Mouse (Mus musculus): ENCODE results near the gene Rtp4. TPM values are rescaled to one million over a fixed set of nuclear protein-coding genes. Genes with fewer than 3 reads are reported as not detected.

The Rtp4 gene
- total RNA-seq, 2 experiments from 2014 or later = 7.9 to 40.5 TPM

GRCm38 (mm10) chr16:23511166-23511935 is 8.7 kb upstream of the Rtp4 start:
- no peak for ATAC-seq (replicated peaks; ENCODE audit: low FRiP score, poor library complexity, severe bottlenecking)

GRCm38 (mm10) chr16:23513401-23513800 is 6.7 kb upstream of the Rtp4 start:
- ATAC-seq (replicated peaks; ENCODE audit: low FRiP score, poor library complexity, severe bottlenecking) = no peak

GRCm38 (mm10) chr16:23515766-23516165 is 4.3 kb upstream of the Rtp4 start:
- ATAC-seq (replicated peaks; ENCODE audit: low FRiP score, poor library complexity, severe bottlenecking) = no peak

- ATAC-seq (replicated peaks; ENCODE audit: low FRiP score, poor library complexity, severe bottlenecking) = no peak
These were observed 3.5 kb upstream of the Rtp4 start for GRCm38 (mm10) chr16:23516606-23517005.

GRCm38 (mm10) chr16:23517230-23517629 is 2.9 kb upstream of the Rtp4 start:
- ATAC-seq (replicated peaks; ENCODE audit: low FRiP score, poor library complexity, severe bottlenecking) = no peak

- ATAC-seq (replicated peaks; ENCODE audit: low FRiP score, poor library complexity, severe bottlenecking) = no peak
These were observed 2.1 kb upstream of the Rtp4 start for GRCm38 (mm10) chr16:23517754-23518566.

GRCm38 (mm10) chr16:23518567-23519369 is 1.3 kb upstream of the Rtp4 start:
- ATAC-seq (replicated peaks; ENCODE audit: low FRiP score, poor library complexity, severe bottlenecking) = no peak

- no peak for ATAC-seq (replicated peaks; ENCODE audit: low FRiP score, poor library complexity, severe bottlenecking)
These were observed 320 bp upstream of the Rtp4 start for GRCm38 (mm10) chr16:23519771-23520170.

GRCm38 (mm10) chr16:23521092-23521491 is 1.0 kb downstream of the Rtp4 start:
- no peak for ATAC-seq (replicated peaks; ENCODE audit: low FRiP score, poor library complexity, severe bottlenecking)

GRCm38 (mm10) chr16:23522081-23522480 is 2.0 kb downstream of the Rtp4 start:
- no peak for ATAC-seq (replicated peaks; ENCODE audit: low FRiP score, poor library complexity, severe bottlenecking)

- no peak for ATAC-seq (replicated peaks; ENCODE audit: low FRiP score, poor library complexity, severe bottlenecking)
These were observed 9.1 kb downstream of the Rtp4 start for GRCm38 (mm10) chr16:23529186-23529585.

GRCm38 (mm10) chr16:23533707-23534106 is 13.6 kb downstream of the Rtp4 start:
- no peak for ATAC-seq (replicated peaks; ENCODE audit: low FRiP score, poor library complexity, severe bottlenecking)

GRCm38 (mm10) chr16:23541046-23541445 is 21.0 kb downstream of the Rtp4 start:
- ATAC-seq (replicated peaks; ENCODE audit: low FRiP score, poor library complexity, severe bottlenecking) = no peak

- ATAC-seq (replicated peaks; ENCODE audit: low FRiP score, poor library complexity, severe bottlenecking) = no peak
These were observed 22.8 kb downstream of the Rtp4 start for GRCm38 (mm10) chr16:23542866-23543265.

GRCm38 (mm10) chr16:23544361-23544760 is 24.3 kb downstream of the Rtp4 start:
- ATAC-seq (replicated peaks; ENCODE audit: low FRiP score, poor library complexity, severe bottlenecking) = no peak

- no peak for ATAC-seq (replicated peaks; ENCODE audit: low FRiP score, poor library complexity, severe bottlenecking)
These were observed 27.7 kb downstream of the Rtp4 start for GRCm38 (mm10) chr16:23547783-23548182.

- ATAC-seq (replicated peaks; ENCODE audit: low FRiP score, poor library complexity, severe bottlenecking) = no peak
These were observed 30.4 kb downstream of the Rtp4 start for GRCm38 (mm10) chr16:23550346-23550980.

- ATAC-seq (replicated peaks; ENCODE audit: low FRiP score, poor library complexity, severe bottlenecking) = no peak
These were observed 31.0 kb downstream of the Rtp4 start for GRCm38 (mm10) chr16:23550981-23551582.

GRCm38 (mm10) chr16:23554673-23555072 is 34.6 kb downstream of the Rtp4 start:
- ATAC-seq (replicated peaks; ENCODE audit: low FRiP score, poor library complexity, severe bottlenecking) = no peak
